Mouse (Mus musculus): ENCODE measurements around the gene Rcn1.

The Rcn1 gene

DNA sequence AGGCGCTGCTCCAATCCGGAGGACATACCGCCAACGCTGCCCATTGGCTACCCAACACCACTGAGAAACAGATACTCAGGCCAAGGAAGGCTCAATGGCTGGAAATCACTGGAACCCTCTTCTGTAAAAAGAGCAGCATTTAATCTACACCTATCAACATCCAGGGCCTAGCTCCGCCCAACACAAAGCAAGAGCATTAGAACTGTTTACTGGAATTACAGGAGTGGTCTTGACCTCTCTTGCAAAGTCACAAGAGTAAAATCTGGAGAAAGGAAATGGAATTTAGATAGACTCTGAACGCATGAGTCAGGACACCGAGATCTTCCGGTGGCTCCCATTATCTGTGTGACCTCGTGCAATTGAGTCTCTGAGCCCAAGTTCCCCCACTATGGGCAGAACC, 3.1 kb downstream of the Rcn1 start:
- DNase-seq (ENCODE audit: low read depth, low spot score) = peak; percentile 79

- no peak for DNase-seq (ENCODE audit: low read depth, low spot score)
These were observed 4.7 kb downstream of the Rcn1 start for GRCm38 (mm10) chr2:105394375-105394774.

- DNase-seq (ENCODE audit: low read depth, low spot score) = no peak
These were observed 6.6 kb downstream of the Rcn1 start for GRCm38 (mm10) chr2:105392514-105392913.

DNA sequence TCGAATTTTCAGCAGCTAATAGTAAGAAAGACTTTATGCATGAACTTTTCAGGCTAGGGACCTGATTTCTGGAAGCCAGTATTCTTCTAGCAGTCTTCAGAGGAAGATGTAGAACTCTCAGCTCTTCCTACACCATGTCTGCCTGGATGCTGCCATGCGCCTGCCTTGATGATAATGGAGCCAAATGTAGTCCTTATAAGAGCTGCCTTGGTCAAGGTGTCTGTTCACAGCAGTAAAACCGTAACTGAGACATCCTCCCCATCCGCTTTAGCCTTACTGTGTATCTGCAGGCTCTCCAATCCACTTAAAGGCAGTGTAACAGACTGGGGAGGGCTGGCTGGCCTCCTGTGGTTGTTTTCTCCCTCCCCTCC, 7.7 kb downstream of the Rcn1 start:
- no peak for DNase-seq (ENCODE audit: low read depth, low spot score)

DNA sequence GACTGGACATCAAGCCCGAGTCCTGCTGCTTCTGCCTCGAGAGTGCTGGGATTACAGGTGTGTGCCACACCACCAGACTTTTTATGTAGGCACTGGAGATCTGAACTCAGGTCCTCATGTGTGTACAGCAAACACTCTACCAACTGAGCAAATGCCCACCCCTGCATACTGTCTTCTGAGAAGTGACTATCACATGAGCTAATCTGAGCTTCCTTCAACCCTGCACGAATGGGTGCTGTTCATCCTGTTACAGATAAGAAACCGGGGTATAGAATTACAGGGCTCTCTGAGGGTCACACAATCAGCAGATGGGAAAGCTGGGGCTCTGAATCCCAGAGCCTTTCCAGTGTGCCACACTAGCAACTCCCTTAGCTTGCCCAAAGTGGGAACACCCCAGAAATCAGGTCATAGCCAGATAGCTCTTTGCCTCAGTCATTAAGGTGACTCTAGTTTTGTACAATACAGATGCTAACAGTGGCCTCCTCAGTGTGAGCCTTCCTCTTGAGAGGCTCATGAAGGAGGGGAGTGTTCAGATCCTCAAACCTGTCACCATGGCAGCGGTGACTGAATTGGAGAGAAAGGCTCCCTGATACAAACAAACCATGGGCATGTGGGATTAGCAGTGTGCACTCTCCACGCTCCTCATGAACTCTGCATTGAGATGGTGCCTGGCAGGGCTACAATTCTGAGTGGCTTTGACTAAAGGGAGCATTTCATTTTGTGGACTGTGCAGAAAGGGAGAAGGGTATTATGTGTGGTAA, 8.3 kb downstream of the Rcn1 start:
- no peak for DNase-seq (ENCODE audit: low read depth, low spot score)

DNA sequence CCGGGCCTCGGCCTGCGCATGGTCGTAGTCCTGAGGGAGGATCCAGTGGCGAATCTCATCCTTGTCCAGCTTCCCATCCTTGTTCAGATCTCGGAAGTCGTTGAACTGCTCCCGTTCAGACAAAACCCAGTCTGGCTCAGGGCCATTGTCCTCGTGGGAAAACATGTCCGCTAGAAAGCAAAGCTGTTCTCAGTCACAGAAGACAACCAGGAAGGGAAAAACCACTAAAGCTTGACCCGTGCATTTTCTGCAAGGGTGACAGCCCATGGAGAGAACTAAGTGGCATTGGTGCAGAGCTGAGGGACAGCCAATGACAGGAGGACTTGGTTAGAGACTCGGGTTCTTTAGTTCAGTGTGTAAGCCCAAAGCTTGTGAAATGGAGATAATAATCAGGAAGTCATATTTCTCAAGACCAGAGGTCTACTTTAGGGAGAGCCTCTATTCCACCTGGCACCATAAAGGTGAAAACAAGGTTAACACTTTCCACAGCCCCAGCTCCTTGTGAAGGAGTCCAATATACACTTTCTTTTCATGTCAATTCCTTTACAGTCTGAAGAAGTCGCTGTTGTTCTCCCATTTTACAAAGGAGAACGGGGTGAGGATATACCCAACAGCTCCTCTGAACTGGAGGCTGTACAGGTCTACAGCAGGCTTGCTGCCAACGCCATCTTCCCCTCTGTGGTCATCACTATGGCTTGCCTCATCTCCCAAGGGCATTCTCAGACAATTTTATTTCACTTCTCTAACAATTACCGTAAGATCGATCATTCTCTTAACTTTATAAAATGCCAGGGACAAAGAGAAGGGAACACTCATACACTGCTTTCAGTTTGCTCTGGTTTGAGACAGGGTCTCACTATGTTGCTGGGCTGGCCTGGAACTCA, 9.9 kb downstream of the Rcn1 start:
- DNase-seq (ENCODE audit: low read depth, low spot score) = no peak

DNA sequence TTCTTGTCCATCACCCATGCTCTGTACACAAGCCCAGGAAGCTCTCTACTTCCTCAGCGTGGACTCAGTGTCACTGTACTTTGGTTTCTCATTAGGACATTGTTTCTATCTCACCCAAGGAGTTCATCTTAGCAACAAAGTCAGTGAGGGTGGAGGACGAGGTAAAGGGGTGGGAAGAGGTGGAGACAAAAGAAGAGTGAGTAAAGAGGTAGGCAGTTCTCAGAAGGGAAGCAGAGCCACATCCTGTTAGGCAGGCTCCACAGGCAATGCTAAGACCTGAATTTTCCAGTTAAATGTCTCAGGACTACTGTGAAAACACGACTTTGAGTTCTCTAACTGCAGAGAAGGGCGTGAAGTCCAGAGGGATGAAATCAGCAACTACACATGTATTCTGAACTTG, 12.7 kb downstream of the Rcn1 start:
- no peak for DNase-seq (ENCODE audit: low read depth, low spot score)

DNA sequence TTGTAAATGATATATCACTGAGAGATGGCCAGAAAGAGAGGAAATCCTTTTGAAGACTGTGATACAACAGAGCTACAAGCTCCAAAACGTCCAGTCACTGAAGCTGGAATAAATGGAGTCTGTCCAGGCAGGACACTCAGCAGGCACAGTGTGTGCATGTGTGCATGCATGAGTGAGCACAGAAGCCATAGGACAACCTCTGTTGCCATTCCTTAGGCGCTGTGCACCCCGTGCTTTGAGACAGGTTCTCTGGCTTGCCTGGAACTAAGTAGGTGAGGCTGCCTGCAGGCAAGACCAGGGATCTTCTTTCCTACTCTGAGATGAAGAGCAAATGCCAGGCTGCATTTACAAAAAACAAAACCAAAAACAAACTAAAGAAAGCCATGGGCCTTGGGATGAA, 14.1 kb downstream of the Rcn1 start:
- DNase-seq (ENCODE audit: low read depth, low spot score) = no peak

DNA sequence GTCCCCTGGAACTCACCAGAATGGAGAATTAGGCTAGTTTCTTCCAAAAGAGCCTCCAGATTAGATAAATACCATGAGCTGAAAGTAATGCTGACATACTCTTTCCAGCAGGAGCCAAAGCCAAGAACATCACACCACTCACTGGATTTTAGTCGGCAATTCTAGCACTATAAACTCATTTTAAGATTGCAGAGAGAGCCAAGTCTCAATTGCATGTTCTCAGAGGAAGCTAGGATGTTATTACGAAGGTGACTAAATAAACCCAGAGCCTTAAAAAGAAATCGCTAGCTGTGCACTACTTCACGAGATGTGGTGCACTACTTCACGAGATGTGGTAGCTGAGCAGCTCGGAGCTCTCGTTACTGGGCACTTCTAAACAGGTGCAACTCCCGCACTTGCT, 16.1 kb downstream of the Rcn1 start:
- no peak for DNase-seq (ENCODE audit: low read depth, low spot score)

DNA sequence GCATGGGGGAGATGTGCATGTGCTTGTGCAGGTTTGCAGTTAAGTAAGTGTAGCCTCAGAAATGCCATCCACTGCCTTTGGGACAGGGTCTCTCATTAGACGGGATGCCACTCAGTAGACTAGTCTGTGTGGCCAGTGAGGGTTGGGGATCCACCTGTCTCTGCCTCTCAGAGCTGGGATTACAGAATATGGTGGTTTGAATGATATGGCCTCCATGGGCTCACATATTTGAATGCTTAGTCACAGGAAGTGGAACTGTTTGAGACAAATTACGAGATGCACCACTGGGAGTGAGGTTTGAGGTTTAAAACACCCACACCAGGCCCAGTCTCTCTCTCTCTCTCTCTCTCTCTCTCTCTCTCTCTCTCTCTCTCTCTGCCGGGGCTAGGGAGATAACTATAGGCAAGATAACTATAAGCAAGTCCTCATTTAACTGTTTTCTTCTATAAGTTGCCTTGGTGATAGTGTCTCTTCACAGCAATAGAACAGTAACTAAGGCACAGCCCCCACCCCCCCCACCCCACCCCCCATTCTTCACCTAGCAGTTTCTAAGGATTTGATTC, 18.3 kb downstream of the Rcn1 start:
- no peak for DNase-seq (ENCODE audit: low read depth, low spot score)

DNA sequence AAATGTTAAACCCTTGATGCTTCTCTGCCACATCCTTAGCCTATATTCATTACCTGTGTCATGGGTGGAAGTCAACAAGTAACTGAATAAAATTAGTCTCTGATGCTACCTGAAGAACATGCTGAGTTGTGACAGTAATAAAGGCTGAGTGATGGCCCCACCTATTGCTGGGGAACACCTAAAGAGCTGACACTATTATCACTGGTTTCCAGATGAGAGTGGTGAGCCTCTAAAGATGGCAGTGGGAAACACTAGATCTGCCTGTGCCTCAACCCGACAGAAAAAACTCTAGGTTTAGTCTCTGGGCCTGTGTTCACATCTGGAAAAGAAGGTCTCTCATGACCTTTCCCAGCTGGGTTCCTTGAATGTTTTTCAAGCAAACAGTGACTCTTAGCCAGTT, 19.4 kb downstream of the Rcn1 start:
- no peak for DNase-seq (ENCODE audit: low read depth, low spot score)

GRCm38 (mm10) chr2:105375705-105376104, 23.4 kb downstream of the Rcn1 start:
- DNase-seq (ENCODE audit: low read depth, low spot score) = no peak

DNA sequence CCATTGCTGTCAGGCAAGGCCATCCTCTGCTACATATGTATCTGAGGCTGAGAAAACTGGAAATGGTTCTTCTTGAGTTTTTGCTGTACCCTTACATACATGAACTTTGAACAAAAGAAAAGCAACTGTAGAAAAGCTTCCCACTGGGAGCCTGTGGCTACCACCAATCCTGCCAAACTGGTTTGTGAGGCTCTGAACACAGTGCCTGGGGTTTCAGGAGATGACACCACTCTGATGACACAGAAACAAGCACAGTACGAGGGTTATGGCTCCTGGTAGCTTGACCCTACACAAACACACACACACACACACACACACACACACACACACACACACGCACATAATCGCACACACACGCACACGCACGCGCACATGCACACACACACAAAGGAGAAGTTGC, 23.9 kb downstream of the Rcn1 start:
- peak; percentile 44 for DNase-seq (ENCODE audit: low read depth, low spot score)

- no peak for DNase-seq (ENCODE audit: low read depth, low spot score)
These were observed 25.5 kb downstream of the Rcn1 start for GRCm38 (mm10) chr2:105373658-105374057.

- DNase-seq (ENCODE audit: low read depth, low spot score) = peak; percentile 51
These were observed 26.4 kb downstream of the Rcn1 start for GRCm38 (mm10) chr2:105372727-105373126.

DNA sequence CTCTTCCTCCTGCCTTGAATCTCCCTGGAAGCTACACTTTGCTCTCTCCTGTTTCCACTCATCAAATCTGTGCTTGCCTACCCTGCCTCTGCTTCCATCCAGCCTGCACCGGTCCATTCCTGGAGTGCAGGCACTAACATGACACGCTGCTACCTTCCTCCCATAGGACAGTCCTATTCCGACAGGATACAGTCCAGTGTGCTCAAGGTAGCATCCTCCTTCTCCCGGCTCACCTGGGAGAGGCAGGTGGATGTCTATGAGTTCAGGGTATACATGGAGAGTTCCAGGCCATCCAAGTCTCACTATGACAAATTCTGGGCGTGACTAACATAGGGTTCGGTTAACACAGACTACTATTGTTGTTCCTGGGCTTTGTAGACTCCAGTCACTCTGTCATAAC, 27.0 kb downstream of the Rcn1 start:
- DNase-seq (ENCODE audit: low read depth, low spot score) = no peak

- DNase-seq (ENCODE audit: low read depth, low spot score) = peak; percentile 17
These were observed 28.4 kb downstream of the Rcn1 start for GRCm38 (mm10) chr2:105370698-105371097.

- DNase-seq (ENCODE audit: low read depth, low spot score) = peak; percentile 50
These were observed 28.9 kb downstream of the Rcn1 start for GRCm38 (mm10) chr2:105370240-105370639.

- no peak for DNase-seq (ENCODE audit: low read depth, low spot score)
These were observed 31.5 kb downstream of the Rcn1 start for GRCm38 (mm10) chr2:105367623-105368022.

GRCm38 (mm10) chr2:105358040-105358439, 41.1 kb downstream of the Rcn1 start:
- DNase-seq (ENCODE audit: low read depth, low spot score) = no peak

GRCm38 (mm10) chr2:105356791-105357190, 42.3 kb downstream of the Rcn1 start:
- no peak for DNase-seq (ENCODE audit: low read depth, low spot score)

DNA sequence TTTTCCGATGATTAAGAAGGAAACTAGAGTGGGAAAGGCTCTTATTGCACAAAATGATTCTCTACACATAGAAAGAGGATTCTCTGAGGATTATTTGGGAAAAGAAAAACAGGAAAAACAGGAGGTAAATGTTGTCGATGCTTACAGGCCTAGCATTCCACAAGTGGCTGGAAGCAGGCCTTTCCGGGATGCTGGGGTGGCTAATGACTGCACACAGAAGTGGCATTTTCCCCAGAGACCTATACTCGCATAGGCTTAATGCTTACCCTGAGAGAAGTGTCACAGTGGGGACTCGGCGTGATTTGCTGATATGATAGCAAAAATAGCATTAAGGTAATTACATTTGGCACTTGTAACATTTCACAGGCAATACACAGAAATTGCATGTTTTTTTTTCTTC, 50.2 kb downstream of the Rcn1 start:
- no peak for DNase-seq (ENCODE audit: low read depth, low spot score)

DNA sequence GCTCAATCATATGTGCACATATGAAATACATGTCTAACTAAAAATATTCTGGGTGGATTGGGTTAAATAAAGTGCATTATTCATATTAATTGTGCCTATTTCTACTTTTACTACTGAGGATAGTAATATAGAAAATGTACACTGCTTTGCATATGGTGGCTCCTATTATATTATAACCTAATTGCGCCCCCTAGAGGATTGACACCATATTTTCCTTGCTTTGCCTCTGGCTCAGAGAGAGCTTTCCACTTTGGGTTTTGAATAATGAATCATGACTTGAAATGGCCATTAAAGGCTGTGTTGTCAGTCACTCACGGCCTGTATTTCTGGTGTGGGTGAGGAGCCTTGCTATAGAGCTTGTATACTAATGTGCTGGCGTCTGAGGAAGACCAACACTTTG, 59.1 kb downstream of the Rcn1 start:
- DNase-seq (ENCODE audit: low read depth, low spot score) = peak; percentile 36
